In the genomic region with DNA sequence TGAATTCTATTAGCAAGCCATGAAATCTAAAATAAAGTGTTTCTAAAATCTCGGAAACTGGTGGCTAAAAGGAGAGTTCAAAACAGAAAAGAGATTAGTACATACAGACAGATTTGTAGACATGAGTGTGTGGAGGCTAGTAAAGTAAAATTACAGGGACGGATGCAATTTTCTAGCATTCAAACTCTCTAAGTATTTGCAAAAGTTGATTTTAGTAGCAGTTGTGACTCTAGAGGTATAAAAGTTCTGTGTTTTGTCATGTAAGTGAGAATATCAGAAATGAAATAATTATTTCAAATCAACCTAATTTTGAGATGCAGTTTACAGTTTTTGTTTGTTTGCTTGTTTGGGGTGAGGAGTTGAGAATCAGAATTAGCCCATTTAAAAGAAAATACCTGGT, we compare ENCODE assay signal across 24 mouse cellular contexts. TPM values are rescaled to one million over a fixed set of nuclear protein-coding genes. Genes with fewer than 3 reads are reported as not detected.
A peak's percentile ranks its signal among the peaks of the same experiment; 100 is the strongest.
DNase-seq lines count a peak whose midpoint lies in the region; ATAC-seq lines count a peak whose summit lies in the region.
"Had no signal": no experiment of that assay in that cellular context is flagged by ENCODE, and none has a peak within 500 bp of the region (broad histone marks: within the 10 kb centered on the region; RNA-seq: fewer than 3 reads in every experiment).

No protein-coding gene starts in this region.

- ATAC-seq in forebrain, embryonic 11.5 days (replicated peaks; ENCODE audit: low FRiP score), result no peak
- no peak for ATAC-seq in forebrain, embryonic 16.5 days
- ATAC-seq: intestine, embryonic 16.5 days; liver, embryonic 12.5 days; liver, postnatal 0 days; Patski had no signal

- H3K36me3 ChIP-seq in forebrain, embryonic 11.5 days (ENCODE audit: control insufficient read depth, insufficient read depth, low read length), result no peaks in the 10 kb centered on the region
- H3K36me3 ChIP-seq in forebrain, embryonic 10.5 days (replicated peaks), result no peaks in the 10 kb centered on the region
- no peaks in the 10 kb centered on the region for H3K36me3 ChIP-seq in forebrain, embryonic 16.5 days (ENCODE audit: control insufficient read depth, insufficient read depth)
- H3K36me3 ChIP-seq: embryonic facial prominence, embryonic 12.5 days; heart, embryonic 10.5 days; heart, embryonic 15.5 days; liver, embryonic 12.5 days; midbrain, embryonic 15.5 days; neural tube, embryonic 12.5 days had no signal

- DNase-seq in forebrain, embryonic 11.5 days (ENCODE audit: low spot score), result no peak
- no peak for DNase-seq in forebrain, embryonic 10.5 days (ENCODE audit: extremely low spot score, low spot score)
- peak; percentile 16 for DNase-seq in retina, embryonic 14.5 days (ENCODE audit: low spot score)
- DNase-seq in retina, postnatal 1 day, result no peak
- no peak for DNase-seq in cerebellum, postnatal 4 days (ENCODE audit: low spot score in 2 of 2)
- no peak for DNase-seq in gastrocnemius, adult 8-10 months (ENCODE audit: low spot score in 2 of 2)
- DNase-seq: adrenal gland, postnatal 10 days; gastrocnemius, postnatal 10 days had no signal

- H3K4me1 ChIP-seq in forebrain, embryonic 11.5 days (replicated peaks; ENCODE audit: control insufficient read depth, insufficient read depth, low read length), result peaks cover 12% of the 10 kb centered on the region
- H3K4me1 ChIP-seq in forebrain, embryonic 10.5 days, result peaks cover 53% of the 10 kb centered on the region
- peaks cover 20% of the 10 kb centered on the region for H3K4me1 ChIP-seq in forebrain, embryonic 16.5 days (replicated peaks; ENCODE audit: control insufficient read depth, insufficient read depth, low read length)

- H3K9me3 ChIP-seq in forebrain, embryonic 11.5 days (ENCODE audit: control insufficient read depth, low read length), result no peaks in the 10 kb centered on the region
- no peaks in the 10 kb centered on the region for H3K9me3 ChIP-seq in forebrain, embryonic 10.5 days
- H3K9me3 ChIP-seq in forebrain, embryonic 16.5 days (ENCODE audit: control insufficient read depth, low read length), result 0 out of 2 replicates have a peak, but pooled peaks cover 2% of the 10 kb centered on the region
- H3K9me3 ChIP-seq: embryonic facial prominence, embryonic 12.5 days; heart, embryonic 10.5 days; heart, embryonic 15.5 days; liver, embryonic 12.5 days; midbrain, embryonic 15.5 days; neural tube, embryonic 12.5 days had no signal

- no peak overlapping the region for H3K9ac ChIP-seq in forebrain, embryonic 11.5 days (ENCODE audit: low read length)
- peak overlapping the region; percentile 87 for H3K9ac ChIP-seq in forebrain, embryonic 16.5 days (replicated peaks; ENCODE audit: low read depth, low read length)
- H3K9ac ChIP-seq: heart, embryonic 15.5 days; liver, embryonic 12.5 days; liver, postnatal 0 days; midbrain, embryonic 15.5 days; neural tube, embryonic 12.5 days had no signal

- H3K27ac ChIP-seq in forebrain, embryonic 11.5 days (ENCODE audit: low read depth, low read length), result peak overlapping the region; percentile 78; the same call in 1 of the 2 replicates
- H3K27ac ChIP-seq in forebrain, embryonic 10.5 days, result no peak overlapping the region
- peak overlapping the region; percentile 98 for H3K27ac ChIP-seq in forebrain, embryonic 16.5 days (ENCODE audit: low read length)
- H3K27ac ChIP-seq: embryonic facial prominence, embryonic 12.5 days; heart, embryonic 10.5 days; heart, embryonic 15.5 days; liver, embryonic 12.5 days; midbrain, embryonic 15.5 days; neural tube, embryonic 12.5 days had no signal

- H3K4me3 ChIP-seq in forebrain, embryonic 11.5 days (ENCODE audit: low read depth, low read length), result peak overlapping the region; percentile 30
- no peak overlapping the region; the same call in 1 of the 2 replicates for H3K4me3 ChIP-seq in forebrain, embryonic 10.5 days
- H3K4me3 ChIP-seq in forebrain, embryonic 16.5 days (replicated peaks; ENCODE audit: low read length), result peak overlapping the region; percentile 65
- H3K4me3 ChIP-seq: embryonic facial prominence, embryonic 12.5 days; liver, embryonic 12.5 days; midbrain, embryonic 15.5 days; neural tube, embryonic 12.5 days had no signal

- peaks cover 61% of the 10 kb centered on the region for H3K27me3 ChIP-seq in forebrain, embryonic 11.5 days (ENCODE audit: control insufficient read depth, insufficient read depth, low read length)
- H3K27me3 ChIP-seq in forebrain, embryonic 10.5 days (ENCODE audit: poor library complexity, severe bottlenecking), result peaks cover 100% of the 10 kb centered on the region
- H3K27me3 ChIP-seq in forebrain, embryonic 16.5 days (replicated peaks; ENCODE audit: control insufficient read depth, insufficient read depth, low read length), result peaks cover 11% of the 10 kb centered on the region
- H3K27me3 ChIP-seq: Patski had no signal

- 12% methylated on average over 2 of the region's 2 CpGs for WGBS in forebrain, embryonic 11.5 days
- WGBS in forebrain, embryonic 10.5 days, result 10% methylated on average over 2 of the region's 2 CpGs
- WGBS in forebrain, embryonic 16.5 days, result 35% methylated on average over 2 of the region's 2 CpGs

- no peak overlapping the region for H3K4me2 ChIP-seq in forebrain, embryonic 11.5 days (ENCODE audit: low read depth, low read length, severe bottlenecking)
- H3K4me2 ChIP-seq in forebrain, embryonic 16.5 days (ENCODE audit: low read length), result peak overlapping the region; percentile 53
- H3K4me2 ChIP-seq: embryonic facial prominence, embryonic 12.5 days; liver, embryonic 12.5 days; midbrain, embryonic 15.5 days; neural tube, embryonic 12.5 days had no signal

RNA-seq across cellular contexts. Expression of gene Tbr1, which starts 5.1 kb away (rescaled TPM):
- 39.9 and 43.8 TPM in 2 replicates for polyA plus RNA-seq in forebrain, embryonic 11.5 days (2014; fragmentation: Nextera tagmentation; extraction: Ambion mirVana)
- 2.4 and 5.0 TPM in 2 replicates for polyA plus RNA-seq in forebrain, embryonic 10.5 days (2016; fragmentation: Nextera tagmentation; extraction: Ambion mirVana)
- 42.2 and 49.9 TPM in 2 replicates for polyA plus RNA-seq in forebrain, embryonic 16.5 days (2015; fragmentation: Nextera tagmentation; extraction: Ambion mirVana)
- not detected for total RNA-seq in gastrocnemius, adult 8-10 months (2022)
- total RNA-seq: common myeloid progenitor, adult 5-6 weeks; heart, postnatal 25 days; MEL had no signal
- polyA plus RNA-seq: gonadal fat pad, adult 2 months; hindbrain, embryonic 11.5 days; intestine, embryonic 16.5 days; liver, embryonic 12.5 days; liver, postnatal 0 days; stomach, embryonic 14.5 days had no signal
